Mouse (Mus musculus) right cerebral cortex, postnatal 36 days (tissue): ENCODE data around the gene Cbln1.

Experiments
- DNase-seq, 2 experiments: peaks; one replicate each; pipeline ENCODE4 v3.0.0; 2022; ENCODE audit warnings: low spot score in 2 of 2, mixed read lengths in 1 of 2

The Cbln1 gene

DNA sequence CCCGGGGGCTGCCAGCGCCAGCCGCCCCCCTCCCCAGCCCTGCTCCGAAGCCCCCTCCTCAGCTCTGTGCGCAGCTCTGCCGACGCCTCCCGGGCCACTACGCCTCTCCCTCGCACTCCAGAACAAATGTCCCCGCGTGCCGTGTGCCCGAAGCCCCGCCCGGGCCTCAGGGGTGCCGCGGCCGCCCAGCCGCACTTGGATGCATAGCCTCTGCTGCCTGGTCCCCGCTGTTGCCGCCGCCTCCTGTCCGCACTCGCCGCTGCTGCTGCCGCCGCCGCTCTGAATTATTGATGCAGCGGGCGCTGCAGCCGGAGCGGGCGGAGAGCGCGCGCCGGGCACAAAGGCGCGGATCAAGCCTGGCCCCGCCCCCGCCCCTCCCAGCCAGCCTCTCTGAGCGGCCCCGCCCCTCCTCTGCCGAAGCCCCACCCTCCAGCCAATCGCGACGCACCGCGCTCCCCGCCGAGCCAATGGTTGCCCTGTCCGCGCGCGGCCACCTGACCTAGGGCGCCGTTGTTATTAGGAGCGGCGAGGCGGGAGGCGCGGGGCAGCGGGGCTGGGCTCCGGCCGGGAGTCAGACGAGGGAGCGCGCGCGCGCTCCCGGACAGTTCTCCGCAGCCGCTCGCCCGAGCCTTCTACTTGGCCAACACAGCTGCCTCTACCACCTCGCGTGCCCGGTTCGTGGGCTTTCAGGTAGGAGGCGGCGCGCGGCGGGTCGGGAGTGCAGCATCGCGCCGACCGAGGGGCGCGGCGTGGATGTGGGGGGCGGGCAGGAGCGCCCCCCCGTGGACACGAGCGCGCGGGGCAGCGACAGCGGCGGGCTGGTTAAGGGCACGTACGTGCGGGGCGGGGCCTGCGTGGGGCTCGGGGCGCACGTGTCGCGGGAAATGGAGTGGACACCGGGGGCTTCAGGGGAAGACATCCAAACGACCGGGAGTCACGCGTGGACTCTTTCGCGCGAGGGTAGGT lies at the start of gene Cbln1:
TSS of gene Cbln1 (minus strand) at position 339 of the 966 bp plus-strand sequence.
- DNase-seq: peak; percentile 77 to 78

DNA sequence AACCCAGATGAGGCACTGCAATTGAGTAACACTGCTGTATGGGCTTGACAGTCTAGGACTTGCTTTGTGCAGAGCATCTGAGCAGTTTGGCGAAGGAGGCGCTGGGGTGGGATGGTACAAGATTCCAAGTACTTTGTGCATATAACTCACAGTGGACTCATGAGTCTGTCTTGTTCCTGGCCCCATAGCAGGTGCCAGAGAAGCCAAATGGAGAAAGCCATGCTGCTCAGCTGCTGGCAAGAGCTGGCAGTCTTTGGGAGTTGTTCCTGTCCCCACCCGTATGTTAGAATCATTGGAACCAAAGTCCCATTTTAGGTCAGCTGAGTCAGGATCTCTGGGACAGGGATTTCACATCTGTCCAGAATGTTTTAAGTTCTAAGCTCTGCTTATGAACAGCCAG lies 44.7 kb upstream of the Cbln1 start:
- DNase-seq: no peak

- no peak for DNase-seq
Observed at GRCm38 (mm10) chr8:87513796-87514195, 41.4 kb upstream of the Cbln1 start.

GRCm38 (mm10) chr8:87513350-87513749 lies 40.9 kb upstream of the Cbln1 start:
- no peak for DNase-seq

DNA sequence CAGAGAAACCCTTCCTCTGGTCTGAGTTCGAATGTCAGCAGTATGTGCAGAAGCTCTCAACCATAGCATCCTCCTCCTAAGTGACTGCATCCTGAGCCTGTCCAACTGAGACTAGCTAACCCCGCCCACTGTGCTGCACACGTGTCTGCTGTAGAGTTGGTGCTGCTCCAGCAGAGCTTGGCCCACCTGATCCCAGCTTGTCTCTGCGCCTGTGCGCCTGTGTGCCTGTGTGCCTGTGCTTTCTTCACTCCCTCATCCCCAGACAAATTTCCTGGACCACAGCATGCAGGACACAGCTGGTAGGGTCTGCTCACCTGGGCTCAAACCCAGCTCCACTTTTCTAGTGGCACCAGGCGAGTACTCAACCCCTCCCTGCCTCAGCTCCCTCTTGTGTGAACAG lies 40.2 kb upstream of the Cbln1 start:
- peak; percentile 7 to 13 for DNase-seq

- DNase-seq: no peak
Observed at GRCm38 (mm10) chr8:87507046-87507445, 34.6 kb upstream of the Cbln1 start.

GRCm38 (mm10) chr8:87504441-87504840 lies 32.0 kb upstream of the Cbln1 start:
- DNase-seq: no peak

DNA sequence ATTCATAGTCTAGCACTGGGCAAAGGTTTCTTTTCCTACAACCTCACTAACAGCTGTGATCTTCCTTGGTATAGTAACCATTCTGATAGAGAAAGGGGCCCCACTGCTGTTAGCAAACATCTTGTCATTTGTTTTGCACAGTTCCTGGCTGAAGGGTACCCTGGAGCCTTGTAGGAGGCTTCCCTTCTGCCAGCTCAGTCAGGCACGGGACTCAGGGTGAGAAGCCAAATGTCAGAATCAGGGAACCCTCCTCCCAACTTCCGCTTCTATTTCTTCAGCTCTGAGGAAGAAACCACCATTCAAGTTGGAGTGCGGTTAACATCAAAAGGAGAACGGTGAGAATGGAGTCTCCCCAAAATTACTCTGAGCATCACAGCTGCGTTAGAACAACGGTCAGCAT lies 30.3 kb upstream of the Cbln1 start:
- no peak for DNase-seq

DNA sequence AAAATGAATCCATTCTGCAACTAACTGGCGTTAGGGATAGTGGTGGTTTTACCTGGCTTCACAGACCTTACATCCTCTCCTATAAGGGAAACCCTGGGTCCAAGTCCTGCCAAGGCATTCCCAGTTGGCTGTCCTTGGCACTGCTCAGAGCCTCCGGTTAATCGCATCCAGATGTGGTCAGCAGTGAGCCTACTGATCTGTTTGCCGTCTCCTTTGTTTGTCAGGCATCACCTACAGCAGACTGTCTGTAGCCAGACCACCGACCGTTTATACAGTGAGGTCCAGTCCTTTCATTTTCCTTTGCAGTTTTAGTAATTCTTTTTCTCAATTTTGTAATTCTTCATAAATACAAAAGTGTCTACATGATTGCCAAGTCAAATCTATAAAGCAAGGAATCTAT lies 25.2 kb upstream of the Cbln1 start:
- DNase-seq: no peak

DNA sequence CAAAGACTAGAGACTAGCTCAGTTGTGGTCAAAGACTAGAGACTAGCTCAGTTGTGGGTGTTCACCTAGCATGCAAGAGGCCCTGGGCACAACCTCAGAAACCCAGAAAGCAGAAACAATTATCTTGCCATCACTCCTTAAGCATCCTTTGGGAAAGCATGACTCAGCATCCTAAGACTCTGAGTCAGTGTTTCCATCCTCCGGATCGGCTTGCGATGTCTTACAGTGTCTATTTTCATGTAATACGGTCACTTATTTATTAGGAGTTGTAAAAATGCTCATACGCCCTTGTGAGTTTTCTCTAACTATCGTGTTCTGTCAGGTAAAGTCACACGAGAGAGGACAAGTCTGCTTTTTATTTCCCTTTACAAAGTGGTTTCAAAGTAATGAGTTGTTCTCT lies 24.1 kb upstream of the Cbln1 start:
- no peak for DNase-seq

- no peak for DNase-seq
Observed at GRCm38 (mm10) chr8:87494862-87495261, 22.5 kb upstream of the Cbln1 start.

DNA sequence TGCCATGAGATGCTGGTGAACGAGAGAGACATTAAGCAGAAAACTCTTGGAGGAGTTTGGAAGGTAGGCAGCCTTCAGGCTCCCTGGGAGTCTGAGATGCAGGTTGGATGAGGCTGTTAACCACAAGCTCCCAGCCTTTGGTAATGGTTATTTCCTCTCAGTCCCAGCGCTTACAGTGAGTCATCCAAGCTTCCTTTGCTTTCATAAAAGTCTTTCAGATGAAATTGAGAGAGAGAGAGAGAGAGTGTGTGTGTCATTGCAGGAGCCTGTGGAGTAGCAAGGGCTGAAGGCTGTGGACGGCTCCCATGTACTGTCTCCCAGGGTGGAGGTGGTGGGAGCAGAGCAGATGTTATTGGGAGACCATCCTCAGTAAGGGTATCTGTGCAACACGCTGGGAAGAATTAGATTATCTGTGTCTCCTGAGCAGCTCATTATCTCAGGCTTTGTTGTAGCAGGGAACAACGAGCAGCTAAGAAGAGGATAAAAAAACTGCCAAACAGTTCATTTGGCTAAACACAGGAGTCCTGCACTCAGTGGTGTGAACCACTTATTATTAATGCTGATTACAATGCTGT lies 17.5 kb upstream of the Cbln1 start:
- DNase-seq: no peak

- DNase-seq: no peak
Observed at GRCm38 (mm10) chr8:87481396-87481795, 9.0 kb upstream of the Cbln1 start.

DNA sequence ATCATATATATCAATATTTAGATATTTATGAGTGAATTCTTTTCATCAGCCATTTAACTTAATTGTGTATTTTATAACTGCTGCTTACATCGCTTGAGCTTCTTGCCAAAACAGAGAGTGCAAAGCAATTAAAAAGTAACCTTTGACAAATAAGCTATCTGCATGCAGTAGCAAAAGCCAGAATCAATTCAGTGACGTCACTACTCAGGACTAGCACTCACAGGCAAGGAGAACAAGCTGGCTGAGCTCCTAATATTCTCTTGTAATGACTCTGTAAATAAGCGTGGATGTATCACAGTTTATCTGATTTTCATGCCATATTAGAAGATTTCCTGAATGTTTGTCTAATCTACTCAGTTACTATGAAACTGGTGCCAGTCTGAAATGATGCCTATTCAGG lies 5.8 kb upstream of the Cbln1 start:
- no peak for DNase-seq

DNA sequence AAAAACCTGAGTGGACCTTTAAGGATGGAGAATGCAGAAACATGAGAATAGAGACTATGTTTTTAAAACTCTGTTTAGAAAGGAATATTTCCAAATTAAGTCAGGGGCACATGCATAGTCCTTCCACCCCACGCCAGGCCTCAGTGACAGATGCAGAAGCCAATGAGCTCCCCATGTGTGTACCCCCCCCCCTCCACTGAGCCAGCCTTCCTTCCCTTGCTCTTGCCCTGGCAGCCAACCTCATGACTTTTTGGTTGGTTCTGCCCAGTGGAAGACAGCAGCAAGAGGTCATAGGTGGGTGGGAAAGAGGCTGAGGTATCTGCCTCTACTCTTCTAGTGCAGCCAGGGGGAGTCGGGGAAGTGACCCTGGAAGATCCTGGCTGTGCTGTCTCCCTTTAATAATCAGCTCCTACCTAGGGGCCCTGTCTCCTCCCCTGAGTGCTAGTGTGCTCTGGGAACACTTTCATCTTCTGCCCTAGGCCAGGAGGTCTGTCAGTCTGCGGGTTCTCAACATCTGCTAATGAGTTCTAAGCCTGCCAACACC lies 4.8 kb upstream of the Cbln1 start:
- DNase-seq: no peak

DNA sequence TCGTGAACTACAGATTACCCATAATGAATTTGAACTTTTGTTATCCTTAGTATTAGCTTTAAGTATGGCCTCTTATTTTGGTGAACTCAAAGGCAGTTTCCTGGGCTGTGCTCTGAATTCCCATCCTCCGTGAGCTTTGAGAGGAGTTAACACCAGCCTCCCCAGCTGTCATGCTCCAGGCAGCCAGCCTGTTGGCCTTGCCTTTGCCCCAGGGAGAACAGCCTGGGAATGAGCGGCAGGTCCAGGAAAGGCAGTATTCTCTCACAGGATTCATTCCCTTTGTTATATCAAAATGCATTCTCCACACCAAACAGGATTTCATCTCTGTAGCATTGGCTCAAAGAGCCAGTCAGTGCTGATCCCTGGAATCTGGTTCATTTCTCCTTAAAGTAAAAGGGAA lies 3.1 kb upstream of the Cbln1 start:
- no peak for DNase-seq

GRCm38 (mm10) chr8:87474379-87474778 lies 2.0 kb upstream of the Cbln1 start:
- no peak for DNase-seq

DNA sequence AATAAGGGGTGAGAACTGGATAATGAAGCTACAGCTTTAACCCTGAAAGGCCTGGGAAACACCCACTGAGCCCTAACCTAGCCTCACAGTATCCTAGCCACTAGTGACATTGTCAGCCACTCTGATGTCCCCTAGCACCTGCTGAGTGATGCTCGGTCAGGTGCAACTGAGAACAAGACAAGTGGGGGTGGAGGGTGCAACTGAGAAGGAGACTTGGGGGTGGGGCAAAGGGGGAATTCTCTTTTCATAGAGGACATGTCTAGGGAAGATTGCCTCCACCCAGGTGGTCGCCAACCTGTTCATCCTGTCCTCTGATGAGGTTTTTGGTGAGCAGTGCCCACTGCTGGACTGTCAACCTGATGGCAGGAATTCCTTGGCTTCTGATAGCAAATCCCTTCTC lies 1.5 kb upstream of the Cbln1 start:
- no peak for DNase-seq

DNA sequence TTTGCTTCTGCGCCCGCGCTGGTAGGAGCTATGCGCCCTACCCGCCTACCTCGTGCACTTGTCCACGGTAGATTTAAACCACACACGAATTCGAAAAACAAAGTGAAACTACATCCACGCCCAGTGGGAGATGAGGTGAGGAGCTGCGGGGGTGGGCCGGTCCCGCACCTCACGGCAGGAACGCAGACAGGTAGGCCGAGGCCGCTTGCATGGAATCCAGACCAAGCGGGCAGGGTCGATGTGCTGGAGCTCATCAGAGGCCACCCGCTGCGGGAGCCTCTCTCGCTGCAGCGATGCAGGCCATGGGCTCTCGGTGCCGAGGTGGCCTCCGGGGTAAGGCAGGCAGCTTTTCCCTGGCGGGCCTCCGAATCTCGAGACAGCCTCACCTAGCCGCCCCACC lies 905 bp upstream of the Cbln1 start:
- no peak for DNase-seq

DNA sequence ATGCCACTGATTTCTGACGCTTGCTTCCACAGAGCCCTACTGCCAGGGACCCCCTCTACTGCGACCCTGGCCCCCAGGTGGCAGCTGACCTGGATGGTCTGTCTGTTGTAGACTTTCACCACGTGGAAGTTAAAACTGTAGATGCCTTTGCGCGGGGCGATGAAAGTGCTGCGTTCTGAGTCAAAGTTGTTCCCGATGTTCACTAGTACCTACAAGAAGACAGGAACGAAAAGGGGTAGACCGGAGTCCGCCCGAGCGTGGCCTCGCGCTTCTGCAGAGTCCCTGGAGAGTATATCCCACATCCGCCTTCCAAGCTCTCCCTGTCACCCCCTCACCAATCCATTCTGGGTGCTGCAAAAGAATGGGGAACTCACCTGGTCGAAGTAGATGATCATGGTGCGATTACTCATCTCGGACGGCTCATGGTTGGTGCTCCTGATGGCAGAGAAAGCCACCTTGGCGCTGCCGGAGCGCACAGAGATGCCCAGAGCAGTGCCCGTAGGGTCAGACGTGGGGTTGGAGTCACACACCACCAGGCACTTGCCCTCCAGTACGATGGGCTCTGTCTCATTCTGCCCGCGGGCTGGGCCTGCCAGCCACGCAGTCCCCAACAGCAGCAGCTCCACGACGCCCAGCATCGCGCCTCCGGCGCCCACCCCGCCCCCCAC lies 672 bp downstream of the Cbln1 start:
- DNase-seq: no peak

GRCm38 (mm10) chr8:87470834-87471602 lies 1.4 kb downstream of the Cbln1 start:
- DNase-seq: no peak
